Mouse (Mus musculus): ENCODE results near the gene Rab6a. TPM values are rescaled to one million over a fixed set of nuclear protein-coding genes. Genes with fewer than 3 reads are reported as not detected.

Gene Rab6a
- polyA plus RNA-seq, 1 experiment from 2014 or later, result 85.7 TPM

GRCm38 (mm10) chr7:100582235-100582634 lies 25.0 kb upstream of the Rab6a start:
- Histone ChIP-seq H3K9ac (ENCODE audit: low read depth, low read length) (peak overlapping the region; percentile 84), H3K4me2 (ENCODE audit: low read depth, low read length) (peak overlapping the region; percentile 80), H3K9me3 (ENCODE audit: control insufficient read depth, low read length) (no peaks in the 10 kb centered on the region), H3K27ac (ENCODE audit: low read length) (peak overlapping the region; percentile 79; the same call in 1 of the 2 replicates), H3K4me3 (ENCODE audit: low read length) (peak overlapping the region; percentile 53), H3K4me1 (ENCODE audit: control insufficient read depth, insufficient read depth, low read length) (no peaks in the 10 kb centered on the region), H3K27me3 (replicated peaks; ENCODE audit: control insufficient read depth, insufficient read depth, low read length) (no peaks in the 10 kb centered on the region), H3K36me3 (ENCODE audit: control insufficient read depth, insufficient read depth, low read length) (no peaks in the 10 kb centered on the region)
- no peak for ATAC-seq
- WGBS, result 36% methylated on average over 7 of the region's 7 CpGs

- peak overlapping the region; percentile 84 for H3K9ac ChIP-seq (ENCODE audit: low read depth, low read length)
- peak; percentile 95 for ATAC-seq
- peak overlapping the region; percentile 79 for H3K27ac ChIP-seq (ENCODE audit: low read length)
- H3K9me3 ChIP-seq (ENCODE audit: control insufficient read depth, low read length), result no peaks in the 10 kb centered on the region
- peak overlapping the region; percentile 53 for H3K4me3 ChIP-seq (ENCODE audit: low read length)
- H3K27me3 ChIP-seq (replicated peaks; ENCODE audit: control insufficient read depth, insufficient read depth, low read length), result no peaks in the 10 kb centered on the region
- peak overlapping the region; percentile 80 for H3K4me2 ChIP-seq (ENCODE audit: low read depth, low read length)
- under 1% methylated on average over 31 of the region's 31 CpGs for WGBS
- no peaks in the 10 kb centered on the region for H3K4me1 ChIP-seq (ENCODE audit: control insufficient read depth, insufficient read depth, low read length)
- no peaks in the 10 kb centered on the region for H3K36me3 ChIP-seq (ENCODE audit: control insufficient read depth, insufficient read depth, low read length)
Measured at GRCm38 (mm10) chr7:100582727-100583236, 24.4 kb upstream of the Rab6a start.

- 54% methylated on average over 1 of the region's 1 CpGs for WGBS
- H3K27me3 ChIP-seq (replicated peaks; ENCODE audit: control insufficient read depth, insufficient read depth, low read length), result no peaks in the 10 kb centered on the region
- no peak overlapping the region for H3K4me3 ChIP-seq (ENCODE audit: low read length)
- peak overlapping the region; percentile 35 for H3K4me2 ChIP-seq (ENCODE audit: low read depth, low read length)
- no peaks in the 10 kb centered on the region for H3K4me1 ChIP-seq (ENCODE audit: control insufficient read depth, insufficient read depth, low read length)
- H3K9me3 ChIP-seq (ENCODE audit: control insufficient read depth, low read length), result no peaks in the 10 kb centered on the region
- no peaks in the 10 kb centered on the region for H3K36me3 ChIP-seq (ENCODE audit: control insufficient read depth, insufficient read depth, low read length)
- ATAC-seq, result peak; percentile 51
- 0 out of 2 replicates have a peak overlapping the region, but pooled peaks have one; percentile 29 for H3K9ac ChIP-seq (ENCODE audit: low read depth, low read length)
- peak overlapping the region; percentile 93 for H3K27ac ChIP-seq (ENCODE audit: low read length)
Measured at GRCm38 (mm10) chr7:100589816-100590215, 17.4 kb upstream of the Rab6a start.

- Histone ChIP-seq H3K4me1 (ENCODE audit: control insufficient read depth, insufficient read depth, low read length) (no peaks in the 10 kb centered on the region), H3K4me2 (ENCODE audit: low read depth, low read length) (peak overlapping the region; percentile 57), H3K36me3 (ENCODE audit: control insufficient read depth, insufficient read depth, low read length) (no peaks in the 10 kb centered on the region), H3K27me3 (replicated peaks; ENCODE audit: control insufficient read depth, insufficient read depth, low read length) (no peaks in the 10 kb centered on the region), H3K27ac (ENCODE audit: low read length) (peak overlapping the region; percentile 95), H3K4me3 (ENCODE audit: low read length) (peak overlapping the region; percentile 54), H3K9me3 (ENCODE audit: control insufficient read depth, low read length) (no peaks in the 10 kb centered on the region), H3K9ac (ENCODE audit: low read depth, low read length) (peak overlapping the region; percentile 68)
- 33% methylated on average over 7 of the region's 7 CpGs for WGBS
- no peak for ATAC-seq
Measured at GRCm38 (mm10) chr7:100590504-100590844, 16.7 kb upstream of the Rab6a start.

- WGBS, result under 1% methylated on average over 18 of the region's 20 CpGs
Measured at GRCm38 (mm10) chr7:100590845-100591521, 16.2 kb upstream of the Rab6a start.

GRCm38 (mm10) chr7:100591522-100591852 lies 15.7 kb upstream of the Rab6a start:
- peak overlapping the region; percentile 95 for H3K27ac ChIP-seq (ENCODE audit: low read length)
- WGBS, result 5% methylated on average over 2 of the region's 2 CpGs
- H3K9ac ChIP-seq (ENCODE audit: low read depth, low read length), result peak overlapping the region; percentile 68
- H3K4me2 ChIP-seq (ENCODE audit: low read depth, low read length), result peak overlapping the region; percentile 57
- peak; percentile 21; the same call in 1 of the 2 replicates for ATAC-seq
- no peaks in the 10 kb centered on the region for H3K4me1 ChIP-seq (ENCODE audit: control insufficient read depth, insufficient read depth, low read length)
- H3K27me3 ChIP-seq (replicated peaks; ENCODE audit: control insufficient read depth, insufficient read depth, low read length), result no peaks in the 10 kb centered on the region
- H3K36me3 ChIP-seq (ENCODE audit: control insufficient read depth, insufficient read depth, low read length), result no peaks in the 10 kb centered on the region
- H3K4me3 ChIP-seq (ENCODE audit: low read length), result peak overlapping the region; percentile 54
- H3K9me3 ChIP-seq (ENCODE audit: control insufficient read depth, low read length), result no peaks in the 10 kb centered on the region

More at GRCm38 (mm10) chr7:100590845-100591521, 16.2 kb upstream of the Rab6a start:
- H3K9me3 ChIP-seq (ENCODE audit: control insufficient read depth, low read length), result no peaks in the 10 kb centered on the region
- ATAC-seq, result peak; percentile 96
- H3K9ac ChIP-seq (ENCODE audit: low read depth, low read length), result peak overlapping the region; percentile 68
- peak overlapping the region; percentile 54 for H3K4me3 ChIP-seq (ENCODE audit: low read length)
- H3K27ac ChIP-seq (ENCODE audit: low read length), result peak overlapping the region; percentile 95
- H3K36me3 ChIP-seq (ENCODE audit: control insufficient read depth, insufficient read depth, low read length), result no peaks in the 10 kb centered on the region
- H3K27me3 ChIP-seq (replicated peaks; ENCODE audit: control insufficient read depth, insufficient read depth, low read length), result no peaks in the 10 kb centered on the region
- H3K4me2 ChIP-seq (ENCODE audit: low read depth, low read length), result peak overlapping the region; percentile 57
- no peaks in the 10 kb centered on the region for H3K4me1 ChIP-seq (ENCODE audit: control insufficient read depth, insufficient read depth, low read length)

- H3K9ac ChIP-seq (ENCODE audit: low read depth, low read length), result no peak overlapping the region
- no peaks in the 10 kb centered on the region for H3K9me3 ChIP-seq (ENCODE audit: control insufficient read depth, low read length)
- no peaks in the 10 kb centered on the region for H3K4me1 ChIP-seq (ENCODE audit: control insufficient read depth, insufficient read depth, low read length)
- no peaks in the 10 kb centered on the region for H3K36me3 ChIP-seq (ENCODE audit: control insufficient read depth, insufficient read depth, low read length)
- H3K4me3 ChIP-seq (ENCODE audit: low read length), result no peak overlapping the region
- ATAC-seq, result no peak
- no peak overlapping the region for H3K4me2 ChIP-seq (ENCODE audit: low read depth, low read length)
- H3K27ac ChIP-seq (ENCODE audit: low read length), result no peak overlapping the region
- no peaks in the 10 kb centered on the region for H3K27me3 ChIP-seq (replicated peaks; ENCODE audit: control insufficient read depth, insufficient read depth, low read length)
Measured at GRCm38 (mm10) chr7:100593349-100593748, 13.9 kb upstream of the Rab6a start.

- no peaks in the 10 kb centered on the region for H3K9me3 ChIP-seq (ENCODE audit: control insufficient read depth, low read length)
- H3K4me2 ChIP-seq (ENCODE audit: low read depth, low read length), result no peak overlapping the region
- H3K27ac ChIP-seq (ENCODE audit: low read length), result no peak overlapping the region
- no peak overlapping the region for H3K9ac ChIP-seq (ENCODE audit: low read depth, low read length)
- no peak for ATAC-seq
- WGBS, result 41% methylated on average over 5 of the region's 5 CpGs
- H3K4me3 ChIP-seq (ENCODE audit: low read length), result no peak overlapping the region
- no peaks in the 10 kb centered on the region for H3K27me3 ChIP-seq (replicated peaks; ENCODE audit: control insufficient read depth, insufficient read depth, low read length)
- no peaks in the 10 kb centered on the region for H3K4me1 ChIP-seq (ENCODE audit: control insufficient read depth, insufficient read depth, low read length)
- H3K36me3 ChIP-seq (ENCODE audit: control insufficient read depth, insufficient read depth, low read length), result no peaks in the 10 kb centered on the region
Measured at GRCm38 (mm10) chr7:100600211-100600610, 7.0 kb upstream of the Rab6a start.

GRCm38 (mm10) chr7:100608130-100608741 lies 1.0 kb downstream of the Rab6a start, which contains the start of gene Mrpl48:
Gene Mrpl48, minus strand, starts transcription at chr7:100608301.
- WGBS, result 0% methylated on average over 42 of the region's 43 CpGs
- no peaks in the 10 kb centered on the region for H3K4me1 ChIP-seq (ENCODE audit: control insufficient read depth, insufficient read depth, low read length)
- H3K36me3 ChIP-seq (ENCODE audit: control insufficient read depth, insufficient read depth, low read length), result no peaks in the 10 kb centered on the region
- H3K27ac ChIP-seq (ENCODE audit: low read length), result peak within 1 kb of the TSS; percentile 100
- H3K4me2 ChIP-seq (ENCODE audit: low read depth, low read length), result peak within 1 kb of the TSS; percentile 73
- no peaks in the 10 kb centered on the region for H3K9me3 ChIP-seq (ENCODE audit: control insufficient read depth, low read length)
- peak within 1 kb of the TSS; percentile 100 for H3K9ac ChIP-seq (ENCODE audit: low read depth, low read length)
- no peaks in the 10 kb centered on the region for H3K27me3 ChIP-seq (replicated peaks; ENCODE audit: control insufficient read depth, insufficient read depth, low read length)
- peak within 1 kb of the TSS; percentile 100 for H3K4me3 ChIP-seq (ENCODE audit: low read length)
- peak; percentile 36 for ATAC-seq
